Mouse (Mus musculus) cerebellum, adult 2 months (tissue): ENCODE data around the gene Tomm20l. TPM values are rescaled to one million over a fixed set of nuclear protein-coding genes. Genes with fewer than 3 reads are reported as not detected.
"Not testable (repeated sequence)": the region's sequence is repeated elsewhere in the genome, so short reads cannot be mapped to it uniquely, and the experiment has no call there.

Experiments used
- DNase-seq, 2 experiments: peaks; one replicate each; pipeline ENCODE4 v3.0.0; 2021
- H3K27ac ChIP-seq: fragments of 200-500 bp; 2 replicates; pipeline ENCODE4 v1.5.1; 2012; ENCODE audit warnings: low read length, control low read depth, inconsistent platforms; ENCODE audit not compliant: insufficient read depth
- H3K27me3 ChIP-seq: fragments of 200-500 bp; 2 replicates; pipeline ENCODE4 v1.6.1; 2012; ENCODE audit warnings: inconsistent platforms, mild to moderate bottlenecking, low read length, moderate library complexity; ENCODE audit not compliant: control insufficient read depth, insufficient read depth
- H3K4me1 ChIP-seq: fragments of 200-500 bp; 2 replicates; pipeline ENCODE4 v1.6.1; 2011; ENCODE audit warnings: low read length; ENCODE audit not compliant: control insufficient read depth, insufficient read depth
- H3K4me3 ChIP-seq: fragments of 200-500 bp; replicated peaks from 2 replicates; pipeline ENCODE3; 2011; ENCODE audit warnings: mild to moderate bottlenecking, low read depth, low read length, control low read depth; ENCODE audit not compliant: insufficient read depth
- CTCF ChIP-seq: fragments of 200-500 bp; IDR thresholded peaks from 2 replicates; pipeline ENCODE4 v1.5.1; 2011; ENCODE audit warnings: low read depth, mild to moderate bottlenecking, control low read depth, low read length, moderate library complexity, borderline replicate concordance; ENCODE audit not compliant: insufficient read depth
- POLR2A ChIP-seq: fragments of 200-500 bp; IDR thresholded peaks from 2 replicates; pipeline ENCODE4 v1.6.1; 2011; ENCODE audit warnings: low read length, control low read depth, borderline replicate concordance; ENCODE audit not compliant: insufficient read depth
- WGBS: fragments of 180-500 bp; shearing (Covaris S2); methylation state at CpG from one replicate; pipeline ENCODE4 v1.1.7; 2018; 5-methylcytosine and 5-hydroxymethylcytosine counted together
- polyA plus RNA-seq: library from polyadenylated mRNA; depleted of rRNA; stranded (reverse); fragments of >200 nt; gene quantifications from 2 replicates; pipeline ENCODE4 v1.2.3, GENCODE M21; 2012; rRNA removed

Tomm20l gene
- polyA plus RNA-seq, result not detected in 2 replicates

DNA sequence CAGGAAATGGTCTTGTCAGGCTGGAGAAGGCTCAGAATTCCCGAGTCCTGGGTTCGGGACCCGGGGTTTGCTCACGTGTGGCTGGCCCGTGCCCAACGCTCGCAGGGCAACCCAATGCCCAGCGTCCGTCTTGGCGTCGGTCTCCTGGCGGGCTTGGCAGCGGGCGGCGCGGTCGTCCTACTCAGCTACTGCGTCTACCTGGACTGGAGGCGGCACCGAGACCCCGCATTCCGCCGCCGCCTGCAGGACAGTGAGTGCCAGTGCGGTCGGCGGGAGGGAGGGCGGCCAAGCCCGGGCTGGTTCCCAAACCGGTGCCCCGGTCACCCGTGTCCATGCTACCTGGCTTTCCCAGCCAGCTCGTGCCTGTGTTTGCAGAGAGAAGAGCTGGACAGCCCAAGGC lies at the start of gene Tomm20l:
Tomm20l (plus strand) TSS at position 98 of the 400 bp plus-strand sequence.
- peak; percentile 56 to 65 for DNase-seq
- H3K27ac ChIP-seq, result no peak within 1 kb of the TSS
- H3K27me3 ChIP-seq, result no peaks in the 10 kb centered on the region
- no peak within 1 kb of the TSS for H3K4me3 ChIP-seq
- 5% methylated on average over 33 of the region's 33 CpGs for WGBS
- no peak for TF ChIP-seq CTCF
- TF ChIP-seq POLR2A, result no peak
- peaks cover 6% of the 10 kb centered on the region; the same call in 1 of the 2 replicates for H3K4me1 ChIP-seq

DNA sequence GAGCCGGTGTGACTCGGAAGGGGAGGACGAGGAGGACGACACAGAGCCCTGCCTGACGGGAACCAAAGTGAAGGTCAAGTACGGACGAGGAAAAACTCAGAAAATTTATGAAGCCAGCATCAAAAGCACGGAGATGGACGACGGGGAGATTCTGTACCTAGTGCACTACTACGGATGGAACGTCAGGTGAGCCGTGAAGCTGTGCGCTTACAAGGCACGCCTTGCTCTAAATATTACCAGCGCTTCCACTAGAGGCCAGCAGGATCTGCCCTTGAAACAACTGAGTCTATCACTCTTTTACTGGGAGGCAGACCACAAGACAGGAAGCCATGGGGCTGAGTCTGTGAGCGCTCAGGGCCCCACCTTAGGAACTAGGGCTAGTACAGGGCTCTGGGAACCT lies 41.4 kb upstream of the Tomm20l start:
- TF ChIP-seq CTCF (no peak), POLR2A (no peak)
- Histone ChIP-seq H3K27ac (no peak overlapping the region), H3K4me1 (no peaks in the 10 kb centered on the region), H3K4me3 (no peak overlapping the region), H3K27me3 (no peaks in the 10 kb centered on the region)
- WGBS, result 94% methylated on average over 17 of the region's 17 CpGs
- DNase-seq, result no peak

DNA sequence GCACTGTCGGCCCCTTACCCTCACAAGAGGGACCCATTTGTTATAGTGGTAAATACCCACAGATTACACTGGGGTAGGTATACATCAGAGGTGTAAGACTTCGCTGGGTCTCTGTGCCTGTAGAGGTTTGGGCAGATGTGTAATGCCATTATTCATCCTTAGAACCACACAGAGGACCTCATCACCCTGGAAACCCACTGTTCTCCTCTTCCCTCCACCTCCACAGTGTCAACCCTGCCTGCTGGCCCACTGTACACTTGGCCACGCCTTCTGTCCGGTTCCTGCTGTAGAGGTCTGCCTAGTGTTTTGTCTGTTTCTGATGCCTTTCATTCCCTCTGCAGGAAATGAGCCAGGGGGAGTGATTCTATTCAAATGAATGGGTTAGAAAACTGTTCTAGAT lies 39.2 kb upstream of the Tomm20l start:
- DNase-seq, result no peak
- Histone ChIP-seq H3K4me3 (no peak overlapping the region), H3K27me3 (no peaks in the 10 kb centered on the region), H3K4me1 (no peaks in the 10 kb centered on the region), H3K27ac (no peak overlapping the region)
- TF ChIP-seq POLR2A, result no peak
- 89% methylated on average over 4 of the region's 4 CpGs for WGBS

DNA sequence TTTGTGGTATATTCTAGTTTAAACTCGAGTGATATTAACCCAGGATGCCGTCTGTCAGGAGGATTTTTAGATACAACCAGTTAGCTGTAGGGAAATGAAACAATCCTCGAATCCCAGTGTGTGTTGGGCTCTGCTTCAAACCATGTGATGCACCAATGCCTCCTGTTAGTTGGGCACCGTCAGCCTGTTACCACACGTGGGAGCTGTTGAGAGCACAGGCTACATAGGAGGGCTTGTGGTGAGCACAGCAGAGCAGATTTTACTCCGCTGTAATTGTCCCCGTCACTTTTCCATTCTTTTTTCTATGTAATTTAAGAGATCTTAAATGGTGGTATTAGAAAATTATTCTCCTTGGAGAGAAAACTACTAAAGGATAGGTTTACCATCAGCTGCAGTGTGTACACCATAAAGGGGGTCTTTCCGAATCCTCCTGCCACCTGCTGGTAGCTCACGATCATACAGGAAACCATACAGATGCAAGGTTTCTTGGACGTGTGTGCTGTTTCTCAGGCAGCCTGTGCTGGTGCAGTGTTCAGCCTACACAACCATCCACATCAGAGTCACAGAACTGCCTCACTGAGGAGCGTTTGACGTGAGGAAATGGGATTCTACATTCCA lies 38.0 kb upstream of the Tomm20l start:
- Histone ChIP-seq H3K4me3 (no peak overlapping the region), H3K4me1 (no peaks in the 10 kb centered on the region), H3K27ac (no peak overlapping the region), H3K27me3 (no peaks in the 10 kb centered on the region)
- WGBS, result 31% methylated on average over 12 of the region's 12 CpGs
- TF ChIP-seq CTCF (peak; percentile 60; the same call in 1 of the 2 replicates), POLR2A (no peak)
- DNase-seq, result peak; percentile 40 to 46

DNA sequence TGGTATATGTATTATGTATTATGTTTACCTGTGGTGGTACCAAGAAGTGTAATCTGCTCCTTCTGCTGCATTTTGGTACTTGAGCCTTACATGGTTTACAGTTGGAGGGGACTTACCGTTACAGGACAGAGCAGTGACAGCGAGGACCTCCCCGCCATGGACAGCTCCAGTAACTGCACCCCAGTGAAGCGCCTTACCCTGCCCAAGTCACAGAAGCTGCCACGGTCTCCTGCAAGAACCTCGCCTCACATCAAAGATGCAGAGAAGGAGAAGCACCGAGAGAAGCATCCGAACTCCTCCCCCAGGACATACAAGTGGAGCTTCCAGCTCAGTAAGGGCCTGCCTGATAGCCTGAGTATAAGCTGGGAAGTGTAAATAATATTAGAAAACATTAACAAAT lies 24.9 kb upstream of the Tomm20l start:
- WGBS, result 90% methylated on average over 8 of the region's 8 CpGs
- H3K4me1 ChIP-seq, result no peaks in the 10 kb centered on the region
- no peaks in the 10 kb centered on the region for H3K27me3 ChIP-seq
- H3K27ac ChIP-seq, result no peak overlapping the region
- TF ChIP-seq POLR2A (no peak), CTCF (no peak)
- no peak for DNase-seq
- no peak overlapping the region for H3K4me3 ChIP-seq

DNA sequence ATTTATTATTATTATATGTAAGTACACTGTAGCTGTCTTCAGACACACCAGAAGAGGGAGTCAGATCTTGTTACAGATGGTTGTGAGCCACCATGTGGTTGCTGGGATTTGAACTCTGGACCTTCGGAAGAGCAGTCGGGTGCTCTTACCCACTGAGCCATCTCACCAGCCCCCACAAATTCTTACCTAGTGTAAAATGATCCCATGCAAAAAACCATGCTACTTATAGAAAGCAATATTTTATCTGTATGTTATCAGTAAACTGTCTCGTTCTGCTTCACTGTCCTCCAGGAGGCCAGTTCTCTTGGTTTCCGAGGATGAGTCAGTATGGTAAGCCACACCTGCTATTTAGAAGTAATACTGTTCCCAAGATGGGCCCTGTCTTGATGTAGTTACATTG lies 7.0 kb upstream of the Tomm20l start:
- H3K4me3 ChIP-seq, H3K27ac ChIP-seq, DNase-seq, H3K27me3 ChIP-seq, H3K4me1 ChIP-seq: not testable (repeated sequence)
- 93% methylated on average over 4 of the region's 4 CpGs for WGBS

DNA sequence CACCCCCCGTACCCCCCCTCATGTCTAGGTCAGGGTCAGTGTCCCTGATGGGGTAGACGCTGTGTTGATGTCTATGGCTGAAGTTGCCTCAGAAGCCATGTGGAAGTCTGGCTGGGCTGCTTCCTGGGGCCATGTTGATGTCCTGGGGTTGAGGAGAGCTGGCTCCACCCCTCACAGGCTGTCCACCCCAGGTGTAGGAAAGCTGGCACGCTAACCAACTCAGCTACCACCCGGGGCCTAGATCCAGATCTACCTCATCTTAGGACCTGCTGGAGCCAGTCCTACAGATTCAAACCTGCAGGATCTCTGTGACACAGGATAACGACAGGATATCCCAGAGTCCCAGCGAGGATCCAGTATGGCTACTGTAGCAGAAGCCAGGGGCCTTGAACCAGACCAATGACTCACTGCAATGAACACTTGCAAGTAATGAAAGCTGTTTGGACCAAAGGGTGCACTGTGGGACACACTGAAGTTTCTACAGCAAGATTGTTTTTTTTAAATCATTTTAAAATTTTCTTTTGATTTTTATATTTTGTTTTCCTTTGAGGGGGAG lies 3.9 kb upstream of the Tomm20l start:
- DNase-seq, result no peak
- no peaks in the 10 kb centered on the region for H3K4me1 ChIP-seq
- 74% methylated on average over 6 of the region's 6 CpGs for WGBS
- no peaks in the 10 kb centered on the region for H3K27me3 ChIP-seq
- no peak for TF ChIP-seq CTCF
- no peak for TF ChIP-seq POLR2A
- no peak overlapping the region for H3K4me3 ChIP-seq
- H3K27ac ChIP-seq, result no peak overlapping the region

DNA sequence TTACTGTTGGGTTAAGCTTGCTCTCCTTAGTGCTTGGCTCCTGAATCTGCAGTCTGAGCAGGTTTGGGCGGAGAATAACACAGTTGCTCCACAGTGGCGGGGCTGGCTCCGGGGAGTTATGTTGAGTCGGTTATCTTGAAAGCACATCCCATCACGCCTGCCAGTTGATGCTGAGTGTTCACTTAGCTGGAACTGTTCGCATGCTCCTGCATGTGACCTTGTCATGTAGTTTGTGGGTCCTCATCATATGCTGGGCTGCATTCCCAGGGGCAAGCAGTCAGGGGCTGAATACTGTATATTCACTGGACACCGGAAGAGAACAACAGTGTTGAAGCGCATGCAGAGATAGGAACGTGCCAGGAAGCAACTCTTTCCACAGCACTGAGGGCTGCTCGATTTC lies 1.8 kb downstream of the Tomm20l start:
- WGBS, result 77% methylated on average over 10 of the region's 10 CpGs

More for the DNA sequence above, 1.8 kb downstream of the Tomm20l start:
- Histone ChIP-seq H3K4me3 (no peak overlapping the region), H3K27ac (no peak overlapping the region), H3K4me1 (peaks cover 6% of the 10 kb centered on the region; the same call in 1 of the 2 replicates), H3K27me3 (no peaks in the 10 kb centered on the region)
- TF ChIP-seq POLR2A (no peak), CTCF (no peak)
- DNase-seq, result no peak
